Mouse (Mus musculus) cortical plate, adult 2 months (tissue): ENCODE measurements at regions not wholly inside any gene's neighbourhood (a gene's known extent, or its start where the extent isn't known, plus 50 kb on each side); places are given as distances from the start of the nearest gene placed in this dataset.

Experiments used
- CTCF ChIP-seq: fragments of 200-500 bp; IDR thresholded peaks from 2 replicates; pipeline ENCODE4 v1.5.1; 2011; ENCODE audit warnings: mild to moderate bottlenecking, control low read depth, low read length; ENCODE audit not compliant: insufficient read depth; ENCODE audit errors: extremely low read depth
- POLR2A ChIP-seq: fragments of 200-500 bp; IDR thresholded peaks from 2 replicates; pipeline ENCODE4 v1.6.1; 2011; ENCODE audit warnings: mild to moderate bottlenecking, low read length, control low read depth; ENCODE audit not compliant: insufficient read depth; ENCODE audit errors: extremely low read depth

GRCm38 (mm10) chr1:73142845-73143244 is 127.1 kb upstream of the Tnp1 start:
- TF ChIP-seq CTCF (no peak), POLR2A (no peak)
